Mouse (Mus musculus) liver, adult 2 months (tissue): Measurements from ENCODE around the gene Azi2.

Experiments
- CTCF ChIP-seq: fragments of 200-500 bp; IDR thresholded peaks from 2 replicates; pipeline ENCODE4 v1.5.1; 2011; ENCODE audit warnings: low read depth, low read length, control low read depth
- POLR2A ChIP-seq: fragments of 200-500 bp; IDR thresholded peaks from 2 replicates; pipeline ENCODE4 v1.6.1; 2011; ENCODE audit warnings: low read length, control low read depth; ENCODE audit not compliant: insufficient read depth; ENCODE audit errors: extremely low read depth

DNA sequence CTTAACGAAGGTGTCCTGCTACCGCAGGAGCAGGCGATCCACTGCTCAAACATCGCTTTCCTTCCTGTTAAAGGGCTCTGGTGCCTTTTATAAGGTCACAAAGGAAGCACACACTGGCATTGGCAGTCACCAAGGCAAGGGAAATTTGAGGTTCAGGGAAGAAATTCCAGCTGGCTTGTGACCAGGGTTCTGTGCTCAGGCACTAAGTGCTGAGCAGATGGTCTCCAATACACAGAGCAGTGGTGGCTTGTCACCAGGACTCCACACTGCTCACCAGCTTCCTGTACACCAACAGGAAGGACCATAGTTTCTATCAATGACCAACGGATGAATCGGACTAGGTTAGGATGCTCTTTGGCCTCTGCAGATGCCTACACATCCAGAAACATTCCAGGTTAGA lies 30.1 kb downstream of the Azi2 start:
- no peak for TF ChIP-seq CTCF
- TF ChIP-seq POLR2A: no peak
